Mouse (Mus musculus) lung, postnatal 0 days (tissue): ENCODE measurements around the gene Pcgf1.

Experiments
- CTCF ChIP-seq: IDR thresholded peaks from 2 replicates; pipeline ENCODE4 v1.5.1; 2016; ENCODE audit warnings: antibody characterized with exemption, mild to moderate bottlenecking
- EP300 ChIP-seq: IDR thresholded peaks from 2 replicates; pipeline ENCODE4 v1.6.1; 2016; ENCODE audit warnings: antibody characterized with exemption, mild to moderate bottlenecking, control low read depth

- TF ChIP-seq CTCF, result no peak
- no peak for TF ChIP-seq EP300
These were observed 40.5 kb upstream of the Pcgf1 start for GRCm38 (mm10) chr6:83037188-83037587.
